Mouse (Mus musculus): ENCODE data around the gene Tmtc2. TPM values are rescaled to one million over a fixed set of nuclear protein-coding genes. Genes with fewer than 3 reads are reported as not detected.

Tmtc2 gene
- polyA plus RNA-seq, 1 experiment from 2014 or later: 8.1 TPM

- H3K4me3 ChIP-seq (ENCODE audit: low read length): no peak overlapping the region
- no peaks in the 10 kb centered on the region for H3K9me3 ChIP-seq (ENCODE audit: control insufficient read depth, low read length)
- no peak overlapping the region for H3K4me2 ChIP-seq (ENCODE audit: low read depth, low read length)
- no peaks in the 10 kb centered on the region for H3K27me3 ChIP-seq (ENCODE audit: control insufficient read depth, insufficient read depth, low read depth, low read length)
- peaks cover 8% of the 10 kb centered on the region for H3K36me3 ChIP-seq (ENCODE audit: control insufficient read depth, insufficient read depth, low read length)
- H3K9ac ChIP-seq (ENCODE audit: low read length): no peak overlapping the region
- WGBS: 79% methylated on average over 4 of the region's 4 CpGs
- H3K4me1 ChIP-seq (replicated peaks; ENCODE audit: control insufficient read depth, insufficient read depth, low read length): no peaks in the 10 kb centered on the region
- no peak for ATAC-seq (ENCODE audit: low read depth)
- no peak overlapping the region for H3K27ac ChIP-seq (ENCODE audit: low read length)
These were observed 157.7 kb downstream of the Tmtc2 start for GRCm38 (mm10) chr10:105416601-105417000.

GRCm38 (mm10) chr10:105405856-105406527 lies 168.3 kb downstream of the Tmtc2 start:
- Histone ChIP-seq H3K36me3 (ENCODE audit: control insufficient read depth, insufficient read depth, low read length) (no peaks in the 10 kb centered on the region), H3K9ac (ENCODE audit: low read length) (no peak overlapping the region), H3K9me3 (ENCODE audit: control insufficient read depth, low read length) (peaks cover 2% of the 10 kb centered on the region; the same call in 1 of the 2 replicates), H3K4me1 (replicated peaks; ENCODE audit: control insufficient read depth, insufficient read depth, low read length) (no peaks in the 10 kb centered on the region), H3K27ac (ENCODE audit: low read length) (no peak overlapping the region), H3K4me3 (ENCODE audit: low read length) (no peak overlapping the region), H3K4me2 (ENCODE audit: low read depth, low read length) (no peak overlapping the region), H3K27me3 (ENCODE audit: control insufficient read depth, insufficient read depth, low read depth, low read length) (no peaks in the 10 kb centered on the region)
- no peak for ATAC-seq (ENCODE audit: low read depth)
- 85% methylated on average over 4 of the region's 4 CpGs for WGBS

DNA sequence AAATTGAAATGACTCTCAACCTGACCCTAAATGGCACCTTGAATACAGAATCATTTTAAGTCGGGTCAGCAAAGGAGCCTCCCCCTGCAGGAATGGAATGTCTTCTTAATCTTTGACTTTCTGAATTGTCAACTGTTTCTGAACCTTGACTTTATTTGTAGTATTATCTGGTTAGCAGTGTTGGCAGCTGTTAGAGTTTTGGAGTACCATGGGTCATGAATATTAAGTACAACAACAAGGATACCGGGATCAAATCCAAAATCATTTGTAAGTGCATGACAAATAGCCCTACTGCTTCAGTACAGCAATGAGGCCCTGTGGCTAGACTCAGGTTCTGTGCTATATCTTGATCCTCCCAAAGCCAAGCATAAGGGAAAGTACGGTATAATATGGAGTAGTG lies 170.3 kb downstream of the Tmtc2 start:
- no peak for ATAC-seq (ENCODE audit: low read depth)
- H3K4me1 ChIP-seq (replicated peaks; ENCODE audit: control insufficient read depth, insufficient read depth, low read length): no peaks in the 10 kb centered on the region

GRCm38 (mm10) chr10:105402481-105402779 lies 171.8 kb downstream of the Tmtc2 start:
- H3K9me3 ChIP-seq (ENCODE audit: control insufficient read depth, low read length): peaks cover 2% of the 10 kb centered on the region; the same call in 1 of the 2 replicates
- H3K9ac ChIP-seq (ENCODE audit: low read length): no peak overlapping the region
- no peaks in the 10 kb centered on the region for H3K36me3 ChIP-seq (ENCODE audit: control insufficient read depth, insufficient read depth, low read length)
- H3K27ac ChIP-seq (ENCODE audit: low read length): no peak overlapping the region
- H3K4me2 ChIP-seq (ENCODE audit: low read depth, low read length): no peak overlapping the region
- ATAC-seq (ENCODE audit: low read depth): no peak
- WGBS: 73% methylated on average over 5 of the region's 5 CpGs
- H3K4me3 ChIP-seq (ENCODE audit: low read length): no peak overlapping the region
- no peaks in the 10 kb centered on the region for H3K27me3 ChIP-seq (ENCODE audit: control insufficient read depth, insufficient read depth, low read depth, low read length)
- H3K4me1 ChIP-seq (replicated peaks; ENCODE audit: control insufficient read depth, insufficient read depth, low read length): no peaks in the 10 kb centered on the region

More for the DNA sequence above, 170.3 kb downstream of the Tmtc2 start:
- Histone ChIP-seq H3K4me3 (ENCODE audit: low read length) (no peak overlapping the region), H3K9me3 (ENCODE audit: control insufficient read depth, low read length) (peaks cover 2% of the 10 kb centered on the region; the same call in 1 of the 2 replicates), H3K27me3 (ENCODE audit: control insufficient read depth, insufficient read depth, low read depth, low read length) (no peaks in the 10 kb centered on the region), H3K36me3 (ENCODE audit: control insufficient read depth, insufficient read depth, low read length) (no peaks in the 10 kb centered on the region), H3K27ac (ENCODE audit: low read length) (no peak overlapping the region), H3K9ac (ENCODE audit: low read length) (no peak overlapping the region), H3K4me2 (ENCODE audit: low read depth, low read length) (no peak overlapping the region)
- WGBS: 63% methylated on average over 3 of the region's 3 CpGs

DNA sequence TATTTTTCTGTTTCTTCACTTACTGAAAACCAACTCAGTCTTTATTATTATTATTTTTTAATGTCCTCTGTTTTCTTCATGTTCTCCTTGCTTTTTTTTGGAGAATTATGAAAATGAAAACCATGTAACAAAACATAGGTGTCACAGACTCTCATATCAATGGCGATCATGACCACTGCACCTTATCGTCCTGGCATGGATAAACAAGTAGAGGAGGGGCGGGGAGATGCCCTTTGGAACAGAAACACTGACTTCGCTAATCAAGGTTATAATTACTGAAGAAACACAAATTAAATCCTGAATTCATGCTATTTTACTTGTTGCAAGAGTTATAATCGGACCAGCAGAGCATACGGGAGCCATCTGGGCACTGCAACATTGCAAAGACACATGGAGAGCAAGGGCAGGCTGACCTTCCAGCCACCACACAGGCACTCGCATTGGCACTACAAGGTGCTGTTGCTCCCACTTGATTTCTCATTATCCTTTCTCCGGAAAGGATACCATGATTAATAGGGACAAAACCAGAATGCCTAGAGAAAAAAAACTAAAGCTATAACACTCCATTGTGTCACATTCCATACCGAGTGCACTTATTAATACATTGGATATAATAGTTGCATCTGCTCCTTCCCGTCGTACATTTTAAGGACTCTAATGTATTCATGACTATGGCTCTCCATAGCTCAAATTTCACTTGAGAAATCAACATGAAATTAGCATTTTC lies 172.3 kb downstream of the Tmtc2 start:
- H3K9me3 ChIP-seq (ENCODE audit: control insufficient read depth, low read length): peaks cover 2% of the 10 kb centered on the region; the same call in 1 of the 2 replicates
- H3K27me3 ChIP-seq (ENCODE audit: control insufficient read depth, insufficient read depth, low read depth, low read length): no peaks in the 10 kb centered on the region
- H3K4me1 ChIP-seq (replicated peaks; ENCODE audit: control insufficient read depth, insufficient read depth, low read length): no peaks in the 10 kb centered on the region
- H3K4me3 ChIP-seq (ENCODE audit: low read length): no peak overlapping the region
- no peak overlapping the region for H3K9ac ChIP-seq (ENCODE audit: low read length)
- H3K4me2 ChIP-seq (ENCODE audit: low read depth, low read length): no peak overlapping the region
- no peak overlapping the region for H3K27ac ChIP-seq (ENCODE audit: low read length)
- no peak for ATAC-seq (ENCODE audit: low read depth)
- H3K36me3 ChIP-seq (ENCODE audit: control insufficient read depth, insufficient read depth, low read length): no peaks in the 10 kb centered on the region
- 85% methylated on average over 11 of the region's 11 CpGs for WGBS

GRCm38 (mm10) chr10:105399316-105399715 lies 174.9 kb downstream of the Tmtc2 start:
- ATAC-seq (ENCODE audit: low read depth): 0 out of 2 replicates have a peak, but pooled peaks have one; percentile 17
- Histone ChIP-seq H3K36me3 (ENCODE audit: control insufficient read depth, insufficient read depth, low read length) (no peaks in the 10 kb centered on the region), H3K9me3 (ENCODE audit: control insufficient read depth, low read length) (no peaks in the 10 kb centered on the region; the same call in 1 of the 2 replicates), H3K9ac (ENCODE audit: low read length) (no peak overlapping the region), H3K4me1 (replicated peaks; ENCODE audit: control insufficient read depth, insufficient read depth, low read length) (no peaks in the 10 kb centered on the region), H3K27ac (ENCODE audit: low read length) (no peak overlapping the region), H3K4me2 (ENCODE audit: low read depth, low read length) (no peak overlapping the region), H3K27me3 (ENCODE audit: control insufficient read depth, insufficient read depth, low read depth, low read length) (no peaks in the 10 kb centered on the region), H3K4me3 (ENCODE audit: low read length) (no peak overlapping the region)
- 47% methylated on average over 5 of the region's 5 CpGs for WGBS

DNA sequence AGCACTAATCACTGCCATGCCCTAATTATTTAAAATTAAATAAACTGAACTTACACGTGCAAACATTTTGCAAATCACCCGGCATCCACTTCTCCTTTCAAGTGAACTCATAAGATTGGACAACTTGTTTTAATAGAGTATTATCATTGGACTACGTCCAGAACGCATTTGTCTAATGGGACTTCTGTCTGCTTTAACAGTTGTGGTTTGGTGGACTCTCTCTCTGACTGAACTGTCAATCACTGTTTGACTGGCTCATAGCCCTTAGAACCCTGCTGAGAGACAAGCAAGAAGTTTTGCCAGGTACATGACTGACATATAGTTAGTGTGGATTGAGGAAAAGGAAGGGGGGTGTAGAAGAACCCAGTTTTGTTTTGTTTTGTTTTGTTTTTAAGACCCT lies 190.2 kb downstream of the Tmtc2 start:
- Histone ChIP-seq H3K9ac (ENCODE audit: low read length) (no peak overlapping the region), H3K36me3 (ENCODE audit: control insufficient read depth, insufficient read depth, low read length) (no peaks in the 10 kb centered on the region), H3K4me1 (replicated peaks; ENCODE audit: control insufficient read depth, insufficient read depth, low read length) (no peaks in the 10 kb centered on the region), H3K4me3 (ENCODE audit: low read length) (no peak overlapping the region), H3K9me3 (ENCODE audit: control insufficient read depth, low read length) (no peaks in the 10 kb centered on the region), H3K27ac (ENCODE audit: low read length) (no peak overlapping the region), H3K27me3 (ENCODE audit: control insufficient read depth, insufficient read depth, low read depth, low read length) (no peaks in the 10 kb centered on the region), H3K4me2 (ENCODE audit: low read depth, low read length) (no peak overlapping the region)
- WGBS: 60% methylated on average over 4 of the region's 4 CpGs
- ATAC-seq (ENCODE audit: low read depth): no peak

DNA sequence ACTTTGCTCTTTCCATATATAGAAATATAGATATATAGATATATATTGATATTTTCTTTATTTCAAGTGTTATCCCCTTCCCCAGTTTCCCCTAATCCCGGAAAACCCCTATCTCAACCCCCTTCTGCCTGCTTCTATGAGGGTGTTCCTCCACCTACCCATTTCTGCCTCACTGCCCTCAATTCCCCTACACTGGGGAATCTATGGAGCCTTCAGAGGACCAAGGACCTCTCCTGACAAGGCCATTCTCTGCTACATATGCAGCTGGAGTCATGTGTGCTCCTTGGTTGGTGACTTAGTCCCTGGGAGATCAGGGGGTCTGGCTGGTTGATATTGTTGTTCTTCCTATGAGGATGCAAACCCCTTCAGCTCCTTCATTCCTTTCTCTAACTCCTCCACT lies 192.5 kb downstream of the Tmtc2 start:
- 100% methylated on average over 1 of the region's 1 CpGs for WGBS
- Histone ChIP-seq H3K27ac (ENCODE audit: low read length) (no peak overlapping the region), H3K27me3 (ENCODE audit: control insufficient read depth, insufficient read depth, low read depth, low read length) (no peaks in the 10 kb centered on the region), H3K9me3 (ENCODE audit: control insufficient read depth, low read length) (no peaks in the 10 kb centered on the region), H3K4me3 (ENCODE audit: low read length) (no peak overlapping the region), H3K4me2 (ENCODE audit: low read depth, low read length) (no peak overlapping the region), H3K36me3 (ENCODE audit: control insufficient read depth, insufficient read depth, low read length) (no peaks in the 10 kb centered on the region), H3K4me1 (replicated peaks; ENCODE audit: control insufficient read depth, insufficient read depth, low read length) (no peaks in the 10 kb centered on the region), H3K9ac (ENCODE audit: low read length) (no peak overlapping the region)
- no peak for ATAC-seq (ENCODE audit: low read depth)

DNA sequence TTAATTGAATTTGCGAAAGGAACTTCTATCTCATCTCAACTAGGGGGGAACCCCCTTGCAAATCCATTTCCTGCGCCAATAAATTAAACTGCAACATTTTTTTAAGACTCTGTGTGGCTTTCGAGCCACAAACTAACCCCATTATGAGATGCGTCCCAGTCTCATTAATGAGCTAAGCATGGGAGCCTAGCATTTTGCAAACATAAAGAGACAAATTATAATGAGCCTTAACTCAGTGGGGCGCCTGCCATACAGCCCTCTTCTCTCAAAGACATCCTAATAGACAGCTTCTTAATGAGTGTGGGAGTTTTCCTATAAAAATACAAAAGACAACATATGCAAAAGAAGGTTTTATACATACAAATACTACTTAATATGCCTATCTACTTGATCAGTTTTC lies 193.0 kb downstream of the Tmtc2 start:
- no peaks in the 10 kb centered on the region for H3K27me3 ChIP-seq (ENCODE audit: control insufficient read depth, insufficient read depth, low read depth, low read length)
- no peak for ATAC-seq (ENCODE audit: low read depth)
- H3K9me3 ChIP-seq (ENCODE audit: control insufficient read depth, low read length): no peaks in the 10 kb centered on the region
- H3K9ac ChIP-seq (ENCODE audit: low read length): no peak overlapping the region
- no peaks in the 10 kb centered on the region for H3K4me1 ChIP-seq (replicated peaks; ENCODE audit: control insufficient read depth, insufficient read depth, low read length)
- 84% methylated on average over 5 of the region's 5 CpGs for WGBS
- H3K4me2 ChIP-seq (ENCODE audit: low read depth, low read length): no peak overlapping the region
- H3K4me3 ChIP-seq (ENCODE audit: low read length): no peak overlapping the region
- H3K36me3 ChIP-seq (ENCODE audit: control insufficient read depth, insufficient read depth, low read length): no peaks in the 10 kb centered on the region
- H3K27ac ChIP-seq (ENCODE audit: low read length): no peak overlapping the region

Measured in lung, embryonic 16.5 days (tissue).